Mouse (Mus musculus) stomach, embryonic 15.5 days (tissue): ENCODE results near the gene Iffo1. TPM values are rescaled to one million over a fixed set of nuclear protein-coding genes. Genes with fewer than 3 reads are reported as not detected.
A peak's percentile ranks its signal among the peaks of the same experiment; 100 is the strongest.

Experiments
- ATAC-seq: fragments of 200-750 bp; cut with Nextera tagmentation; 2 replicates; pipeline ENCODE4 v1.8.0; 2017; ENCODE audit warnings: low read depth, moderate number of reproducible peaks, moderate TSS enrichment; ENCODE audit not compliant: insufficient read depth, low FRiP score
- H3K27ac ChIP-seq: fragments of 300-500 bp; sonication (generic); 2 replicates; pipeline ENCODE4 v1.5.1; 2015; ENCODE audit warnings: mild to moderate bottlenecking, inconsistent platforms
- H3K27me3 ChIP-seq: fragments of 300-500 bp; sonication (generic); replicated peaks from 2 replicates; pipeline ENCODE4 v1.6.1; 2015; ENCODE audit warnings: inconsistent platforms
- H3K36me3 ChIP-seq: fragments of 300-500 bp; sonication (generic); 2 replicates; pipeline ENCODE4 v1.6.1; 2015; ENCODE audit warnings: inconsistent platforms
- H3K4me1 ChIP-seq: fragments of 300-500 bp; sonication (generic); 2 replicates; pipeline ENCODE4 v1.6.1; 2015; ENCODE audit warnings: inconsistent platforms
- H3K4me2 ChIP-seq: fragments of 300-500 bp; sonication (generic); 2 replicates; pipeline ENCODE4 v1.6.1; 2015; ENCODE audit warnings: mild to moderate bottlenecking, inconsistent platforms
- H3K4me3 ChIP-seq: fragments of 300-500 bp; sonication (generic); replicated peaks from 2 replicates; pipeline ENCODE4 v1.5.1; 2015; ENCODE audit warnings: inconsistent platforms
- H3K9ac ChIP-seq: fragments of 300-500 bp; sonication (generic); 2 replicates; pipeline ENCODE4 v1.6.1; 2015; ENCODE audit warnings: inconsistent platforms
- H3K9me3 ChIP-seq: fragments of 300-500 bp; sonication (generic); 2 replicates; pipeline ENCODE4 v1.6.1; 2016; ENCODE audit warnings: inconsistent platforms
- WGBS: fragments of 180-500 bp; shearing (Covaris S2); methylation state at CpG from one replicate; pipeline ENCODE4 v1.1.7; 2015; 5-methylcytosine and 5-hydroxymethylcytosine counted together
- polyA plus RNA-seq: library from polyadenylated mRNA; unstranded; fragments of >200 nt; fragmentation: Nextera tagmentation; extraction: Ambion mirVana; gene quantifications from 2 replicates; pipeline ENCODE4 v1.2.1, GENCODE M21; 2015

Gene Iffo1
- 8.2 and 9.0 TPM in 2 replicates for polyA plus RNA-seq

DNA sequence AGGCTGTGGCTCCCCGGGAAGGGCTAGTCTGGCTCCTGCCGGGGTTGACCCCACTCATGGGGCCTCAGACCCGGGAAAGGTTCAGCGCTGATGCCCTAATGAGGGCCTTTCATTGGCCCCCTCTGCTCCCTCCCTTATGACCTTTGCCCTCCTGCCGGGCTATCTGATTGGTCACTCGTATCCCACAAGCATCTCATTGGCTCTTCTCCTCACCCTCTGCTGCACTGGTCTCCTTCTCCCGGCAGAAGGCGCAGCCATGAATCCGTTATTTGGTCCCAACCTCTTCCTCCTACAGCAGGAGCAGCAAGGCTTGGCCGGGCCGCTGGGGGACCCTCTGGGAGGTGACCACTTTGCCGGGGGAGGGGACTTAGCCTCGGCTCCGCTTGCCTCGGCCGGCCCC lies at the start of gene Iffo1:
Iffo1 (plus strand) TSS at position 241 of the 400 bp plus-strand sequence.
- WGBS, result 1% methylated on average over 16 of the region's 16 CpGs
- H3K4me1 ChIP-seq, result peaks cover 44% of the 10 kb centered on the region
- H3K4me2 ChIP-seq, result peak within 1 kb of the TSS; percentile 79
- peak within 1 kb of the TSS; percentile 63 for H3K4me3 ChIP-seq
- peak; percentile 88 for ATAC-seq
- H3K36me3 ChIP-seq, result peaks cover 28% of the 10 kb centered on the region
- H3K9ac ChIP-seq, result peak within 1 kb of the TSS; percentile 47
- no peaks in the 10 kb centered on the region for H3K27me3 ChIP-seq
- H3K9me3 ChIP-seq, result no peaks in the 10 kb centered on the region
- H3K27ac ChIP-seq, result peak within 1 kb of the TSS; percentile 86

- Histone ChIP-seq H3K9ac (peak within 1 kb of the TSS; percentile 87), H3K4me1 (peaks cover 37% of the 10 kb centered on the region), H3K36me3 (peaks cover 8% of the 10 kb centered on the region), H3K4me2 (peak within 1 kb of the TSS; percentile 80), H3K27me3 (no peaks in the 10 kb centered on the region), H3K27ac (peak within 1 kb of the TSS; percentile 92), H3K4me3 (peak within 1 kb of the TSS; percentile 82), H3K9me3 (no peaks in the 10 kb centered on the region)
- peak; percentile 78 for ATAC-seq
- WGBS, result 1% methylated on average over 45 of the region's 45 CpGs
These were observed 49.4 kb upstream of the Iffo1 start, which contains the start of gene Chd4 for GRCm38 (mm10) chr6:125095391-125096278. TSS of gene Chd4 (plus strand) at chr6:125095981.

DNA sequence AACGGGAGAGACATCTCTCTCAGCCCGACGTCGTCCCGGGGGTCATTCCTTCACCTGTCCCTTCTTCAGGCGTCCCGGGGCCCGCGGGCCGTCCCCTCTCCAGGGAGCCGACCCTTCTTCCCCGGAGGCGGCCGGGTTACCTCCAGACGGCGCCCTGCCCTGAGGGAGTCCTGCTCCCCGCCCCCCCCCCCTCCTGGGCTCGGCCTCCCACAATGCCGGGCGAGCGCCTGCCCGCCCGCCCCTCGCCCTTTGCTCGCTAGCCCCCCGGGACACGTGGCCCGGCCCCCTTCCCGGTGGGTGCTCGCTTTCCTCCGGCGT lies 48.8 kb upstream of the Iffo1 start:
- H3K27me3 ChIP-seq, result no peaks in the 10 kb centered on the region
- H3K27ac ChIP-seq, result peak overlapping the region; percentile 92
- ATAC-seq, result no peak
- H3K9ac ChIP-seq, result peak overlapping the region; percentile 87
- peak overlapping the region; percentile 82 for H3K4me3 ChIP-seq
- H3K4me1 ChIP-seq, result peaks cover 32% of the 10 kb centered on the region
- no peaks in the 10 kb centered on the region for H3K9me3 ChIP-seq
- peaks cover 14% of the 10 kb centered on the region for H3K36me3 ChIP-seq
- H3K4me2 ChIP-seq, result peak overlapping the region; percentile 80
- 2% methylated on average over 19 of the region's 32 CpGs for WGBS

DNA sequence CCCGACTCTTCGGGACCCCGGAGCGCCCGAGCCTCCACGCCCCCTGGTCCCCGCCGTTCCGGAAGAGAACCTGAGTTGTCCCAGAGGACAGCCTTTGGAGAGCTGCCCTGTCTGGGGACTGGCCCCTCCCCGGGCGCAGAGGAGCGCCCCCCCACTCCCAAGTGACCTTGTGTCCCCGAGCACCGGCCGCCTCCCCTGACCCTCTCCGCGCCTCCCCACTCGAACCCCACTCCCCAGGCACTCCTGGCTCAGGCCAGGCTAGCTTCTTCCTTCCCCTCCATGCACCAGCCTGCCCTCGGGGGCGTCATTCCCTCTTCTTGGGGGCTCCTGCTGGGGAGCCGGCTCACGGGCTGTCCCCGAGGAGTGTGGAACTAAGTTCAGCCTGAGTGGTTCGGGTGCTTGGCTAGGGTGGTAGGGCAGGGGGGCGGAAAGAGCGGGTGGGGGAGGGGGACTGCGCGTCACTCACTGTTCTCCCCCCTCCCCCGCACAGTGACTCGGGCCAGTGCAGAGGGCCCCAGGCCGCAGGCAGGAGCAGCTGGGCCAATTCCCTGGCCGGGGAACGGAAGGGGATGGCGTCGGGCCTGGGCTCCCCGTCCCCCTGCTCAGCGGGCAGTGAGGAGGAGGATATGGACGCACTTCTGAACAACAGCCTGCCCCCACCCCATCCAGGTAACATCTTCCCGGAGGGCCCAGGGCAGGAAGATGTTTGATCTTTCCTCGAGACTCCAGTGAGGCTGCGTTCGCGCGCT lies 48.3 kb upstream of the Iffo1 start:
- peak overlapping the region; percentile 92 for H3K27ac ChIP-seq
- H3K4me1 ChIP-seq, result peaks cover 32% of the 10 kb centered on the region
- peak overlapping the region; percentile 87 for H3K9ac ChIP-seq
- H3K27me3 ChIP-seq, result no peaks in the 10 kb centered on the region
- peaks cover 20% of the 10 kb centered on the region for H3K36me3 ChIP-seq
- 1% methylated on average over 42 of the region's 44 CpGs for WGBS
- ATAC-seq, result peak; percentile 45
- H3K9me3 ChIP-seq, result no peaks in the 10 kb centered on the region
- peak overlapping the region; percentile 80 for H3K4me2 ChIP-seq
- H3K4me3 ChIP-seq, result peak overlapping the region; percentile 82

DNA sequence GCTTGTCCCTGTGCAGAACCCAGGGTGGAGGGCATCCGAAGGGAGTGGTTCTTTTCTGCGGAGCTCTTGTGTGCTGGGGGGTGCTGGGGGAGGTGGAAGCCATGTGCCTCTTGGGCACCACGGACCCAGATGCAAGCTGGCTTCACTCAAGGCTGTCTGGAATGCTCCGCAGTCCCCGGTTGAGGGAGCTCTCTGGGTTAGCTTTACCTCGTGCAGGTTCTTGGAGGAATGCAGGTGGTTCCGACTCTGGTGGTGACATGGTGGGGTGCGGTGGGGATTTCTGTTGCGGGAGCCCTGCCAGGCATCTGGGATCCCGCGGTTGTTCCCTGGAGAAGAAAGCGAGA lies 47.7 kb upstream of the Iffo1 start:
- H3K4me1 ChIP-seq, result peaks cover 32% of the 10 kb centered on the region
- no peak for ATAC-seq
- no peaks in the 10 kb centered on the region for H3K27me3 ChIP-seq
- 1% methylated on average over 12 of the region's 12 CpGs for WGBS
- peak overlapping the region; percentile 82 for H3K4me3 ChIP-seq
- peak overlapping the region; percentile 92 for H3K27ac ChIP-seq
- H3K9me3 ChIP-seq, result no peaks in the 10 kb centered on the region
- H3K9ac ChIP-seq, result peak overlapping the region; percentile 87
- peaks cover 24% of the 10 kb centered on the region for H3K36me3 ChIP-seq
- peak overlapping the region; percentile 80 for H3K4me2 ChIP-seq

DNA sequence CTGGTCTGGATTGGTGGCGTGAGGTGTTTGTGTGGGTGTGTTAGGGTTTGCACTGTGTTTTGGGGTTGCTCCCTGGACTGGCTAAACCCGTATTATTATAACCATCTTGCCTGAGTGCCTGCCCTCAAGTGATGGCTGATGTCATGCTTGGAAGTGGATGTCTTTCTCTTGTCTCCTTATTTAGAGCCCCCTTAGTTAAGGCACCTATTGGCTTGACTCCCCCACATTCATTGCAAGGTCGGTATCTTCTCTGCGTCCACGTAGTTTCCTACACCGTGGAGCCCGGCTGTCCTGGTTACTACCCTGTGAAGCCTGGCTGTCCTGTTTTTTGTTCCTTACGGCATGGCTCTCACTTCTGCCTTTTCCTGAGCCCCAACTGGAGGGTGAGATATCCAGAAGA lies 47.1 kb upstream of the Iffo1 start:
- H3K27me3 ChIP-seq, result no peaks in the 10 kb centered on the region
- peak overlapping the region; percentile 87; the same call in 1 of the 2 replicates for H3K9ac ChIP-seq
- no peak for ATAC-seq
- WGBS, result 43% methylated on average over 8 of the region's 8 CpGs
- H3K4me1 ChIP-seq, result peaks cover 32% of the 10 kb centered on the region
- 0 out of 2 replicates have a peak overlapping the region, but pooled peaks have one; percentile 92 for H3K27ac ChIP-seq
- H3K4me3 ChIP-seq, result peak overlapping the region; percentile 82
- no peaks in the 10 kb centered on the region for H3K9me3 ChIP-seq
- H3K4me2 ChIP-seq, result peak overlapping the region; percentile 80
- peaks cover 30% of the 10 kb centered on the region for H3K36me3 ChIP-seq

DNA sequence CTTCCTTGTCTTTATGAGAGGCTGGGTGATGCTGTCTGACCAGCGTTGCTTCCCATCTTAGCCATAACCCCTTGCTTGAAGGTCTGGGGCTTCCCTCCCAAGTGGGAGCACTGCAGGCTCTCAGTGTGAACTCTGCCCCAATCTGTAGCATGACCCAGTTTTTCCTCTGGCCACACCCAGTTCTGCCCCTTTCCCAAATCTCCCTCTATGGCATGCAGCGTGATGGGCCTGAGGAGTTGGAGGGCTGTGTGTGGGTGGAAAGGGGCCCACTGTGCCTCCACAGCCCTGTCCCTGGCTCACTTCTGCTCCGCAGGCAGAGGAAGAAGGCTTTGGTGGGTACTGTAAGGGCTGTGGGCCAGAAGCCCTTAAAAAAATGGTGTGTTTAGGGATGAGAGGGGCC lies 46.5 kb upstream of the Iffo1 start:
- Histone ChIP-seq H3K9me3 (no peaks in the 10 kb centered on the region), H3K27ac (no peak overlapping the region), H3K4me2 (peak overlapping the region; percentile 80), H3K4me3 (peak overlapping the region; percentile 82), H3K36me3 (peaks cover 33% of the 10 kb centered on the region), H3K9ac (peak overlapping the region; percentile 20; the same call in 1 of the 2 replicates), H3K27me3 (no peaks in the 10 kb centered on the region), H3K4me1 (peaks cover 32% of the 10 kb centered on the region)
- WGBS, result 37% methylated on average over 3 of the region's 3 CpGs
- no peak for ATAC-seq

DNA sequence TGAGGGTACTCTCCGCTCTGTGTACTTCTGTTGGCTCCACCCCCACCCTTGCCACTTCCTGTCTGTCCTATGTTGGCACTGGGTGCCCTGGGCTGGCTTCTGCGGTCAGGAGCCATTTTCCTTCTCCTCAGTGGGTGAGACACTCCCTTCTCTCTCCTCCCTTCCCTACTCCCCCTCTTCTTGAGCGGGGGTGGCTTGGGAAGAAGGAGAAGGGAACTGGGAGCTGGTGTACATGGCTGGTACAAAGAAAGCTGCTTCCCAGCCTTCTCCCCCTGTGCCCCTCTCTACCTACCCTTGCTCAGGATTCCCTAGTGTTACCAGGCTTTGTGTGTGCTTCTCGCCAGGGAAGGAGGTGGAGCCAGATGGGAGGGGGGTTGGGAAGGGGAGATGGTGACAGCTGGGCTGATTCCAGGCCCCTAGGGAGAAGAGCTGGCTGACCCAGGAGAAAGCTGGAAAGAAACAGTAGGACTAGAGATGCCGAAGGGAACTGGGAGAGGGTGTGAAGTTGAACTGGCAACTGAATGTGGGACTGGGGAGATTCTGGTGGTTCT lies 45.5 kb upstream of the Iffo1 start:
- ATAC-seq, result no peak

DNA sequence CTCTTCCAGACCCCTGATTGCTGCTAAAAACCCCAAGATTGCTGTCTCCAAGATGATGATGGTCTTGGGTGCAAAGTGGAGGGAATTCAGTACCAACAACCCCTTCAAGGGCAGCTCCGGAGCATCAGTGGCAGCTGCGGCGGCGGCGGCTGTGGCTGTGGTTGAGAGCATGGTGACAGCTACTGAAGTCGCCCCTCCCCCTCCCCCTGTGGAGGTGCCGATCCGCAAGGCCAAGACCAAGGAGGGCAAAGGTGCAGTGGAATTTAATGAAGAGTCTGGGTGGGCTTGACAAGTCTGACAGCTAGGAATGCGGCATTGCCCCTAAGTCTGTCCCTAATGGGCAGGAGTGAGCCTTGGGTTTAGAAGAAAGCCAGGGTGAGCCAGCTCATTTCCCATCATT lies 43.6 kb upstream of the Iffo1 start:
- WGBS, result 86% methylated on average over 9 of the region's 9 CpGs
- peaks cover 56% of the 10 kb centered on the region for H3K36me3 ChIP-seq

More for the DNA sequence above, 45.5 kb upstream of the Iffo1 start:
- no peaks in the 10 kb centered on the region for H3K9me3 ChIP-seq
- H3K9ac ChIP-seq, result peak overlapping the region; percentile 9; the same call in 1 of the 2 replicates
- peak overlapping the region; percentile 33; the same call in 1 of the 2 replicates for H3K27ac ChIP-seq
- peak overlapping the region; percentile 17 for H3K4me3 ChIP-seq
- peaks cover 39% of the 10 kb centered on the region for H3K36me3 ChIP-seq
- H3K4me2 ChIP-seq, result peak overlapping the region; percentile 80
- WGBS, result 39% methylated on average over 5 of the region's 5 CpGs
- H3K4me1 ChIP-seq, result peaks cover 32% of the 10 kb centered on the region
- no peaks in the 10 kb centered on the region for H3K27me3 ChIP-seq

DNA sequence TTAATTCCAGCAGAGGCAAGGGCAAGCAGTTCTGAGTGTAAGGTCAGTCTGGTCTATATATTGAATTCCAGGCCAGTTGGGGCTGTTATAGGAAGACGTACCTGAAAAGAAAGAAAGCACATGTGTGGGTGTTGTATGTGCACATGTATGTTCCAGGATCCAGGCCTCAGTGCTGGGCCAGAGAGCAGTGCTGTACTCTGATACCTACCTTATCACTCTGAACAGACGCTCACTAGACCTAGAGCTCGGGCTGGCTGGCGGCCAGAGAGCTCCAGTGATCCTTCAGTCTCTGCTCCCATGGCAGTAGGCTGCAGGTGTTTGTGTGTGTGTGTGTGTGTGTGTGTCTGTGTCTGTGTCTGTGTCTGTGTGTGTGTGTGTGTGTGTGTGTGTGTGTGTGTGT lies 40.8 kb upstream of the Iffo1 start:
- H3K9ac ChIP-seq, result no peak overlapping the region
- ATAC-seq, result peak; percentile 92
- H3K27ac ChIP-seq, result no peak overlapping the region
- 86% methylated on average over 4 of the region's 4 CpGs for WGBS
- H3K36me3 ChIP-seq, result peaks cover 84% of the 10 kb centered on the region
- H3K4me3 ChIP-seq, result no peak overlapping the region
- no peaks in the 10 kb centered on the region for H3K27me3 ChIP-seq
- no peak overlapping the region for H3K4me2 ChIP-seq
- no peaks in the 10 kb centered on the region for H3K9me3 ChIP-seq
- H3K4me1 ChIP-seq, result peaks cover 10% of the 10 kb centered on the region

More for the DNA sequence above, 43.6 kb upstream of the Iffo1 start:
- Histone ChIP-seq H3K27ac (no peak overlapping the region), H3K4me3 (no peak overlapping the region), H3K27me3 (no peaks in the 10 kb centered on the region), H3K9ac (no peak overlapping the region), H3K4me1 (peaks cover 30% of the 10 kb centered on the region), H3K9me3 (no peaks in the 10 kb centered on the region), H3K4me2 (no peak overlapping the region)
- ATAC-seq, result no peak

DNA sequence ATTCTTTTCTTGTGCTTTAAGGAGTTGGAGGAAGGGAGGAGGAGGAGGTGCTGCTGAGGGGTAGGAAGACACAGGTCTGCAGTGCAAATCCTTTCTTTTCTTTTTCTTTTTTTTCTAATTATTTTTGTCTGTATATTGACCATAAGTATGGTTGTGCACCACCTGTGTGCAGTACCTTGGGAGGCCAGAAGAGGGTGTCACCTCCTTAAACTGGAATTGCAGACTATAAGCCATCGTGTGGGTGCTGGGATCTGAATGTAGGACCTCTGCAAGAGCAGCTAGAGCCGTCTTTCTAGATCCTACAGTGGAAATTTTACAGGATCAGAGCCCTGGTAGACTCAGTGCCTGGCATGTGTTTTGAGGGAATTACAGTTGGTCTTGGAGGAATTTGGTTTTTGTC lies 37.3 kb upstream of the Iffo1 start:
- no peaks in the 10 kb centered on the region for H3K9me3 ChIP-seq
- no peak for ATAC-seq
- no peaks in the 10 kb centered on the region for H3K27me3 ChIP-seq
- no peak overlapping the region for H3K27ac ChIP-seq
- peaks cover 90% of the 10 kb centered on the region for H3K36me3 ChIP-seq
- no peak overlapping the region for H3K9ac ChIP-seq
- no peak overlapping the region for H3K4me2 ChIP-seq
- no peak overlapping the region for H3K4me3 ChIP-seq
- WGBS, result 95% methylated on average over 2 of the region's 2 CpGs
- no peaks in the 10 kb centered on the region for H3K4me1 ChIP-seq
